Mouse (Mus musculus) bone marrow macrophage, adult 2 months (primary cell): ENCODE measurements around the gene Oxnad1.

Experiments used
- CTCF ChIP-seq: IDR thresholded peaks from 2 replicates; pipeline ENCODE4 v1.5.1; 2012; ENCODE audit warnings: low read depth, mild to moderate bottlenecking, low read length, moderate library complexity
- POLR2A ChIP-seq: IDR thresholded peaks from 2 replicates; pipeline ENCODE4 v1.6.1; 2012; ENCODE audit warnings: mild to moderate bottlenecking, low read depth, low read length, borderline replicate concordance

DNA sequence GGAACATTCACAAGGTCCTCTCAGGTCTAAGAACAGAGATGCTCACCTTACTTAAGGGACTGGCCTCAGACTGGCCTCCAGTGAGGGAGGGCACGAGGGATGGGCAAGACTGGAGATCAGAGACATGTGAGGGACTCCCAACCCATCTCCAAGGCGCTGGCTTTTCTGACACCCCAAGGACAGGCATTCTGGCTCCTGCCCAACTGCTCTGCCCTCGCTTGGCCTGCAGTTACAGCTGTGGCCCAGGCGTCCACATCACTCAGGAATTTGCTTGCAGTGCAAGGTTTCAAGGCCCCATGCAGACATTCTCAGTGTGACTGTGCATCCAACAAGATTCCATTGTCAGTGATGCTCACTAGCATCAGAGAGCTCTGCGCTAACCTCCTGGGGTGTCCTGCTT lies 48.7 kb upstream of the Oxnad1 start:
- TF ChIP-seq CTCF, result no peak
- no peak for TF ChIP-seq POLR2A
